Mouse (Mus musculus) liver, embryonic 13.5 days (tissue): ENCODE measurements around the gene Eid2. TPM values are rescaled to one million over a fixed set of nuclear protein-coding genes. Genes with fewer than 3 reads are reported as not detected.

Experiments used
- polyA plus RNA-seq: library from polyadenylated mRNA; unstranded; fragments of >200 nt; fragmentation: Nextera tagmentation; extraction: Ambion mirVana; gene quantifications from 2 replicates; pipeline ENCODE4 v1.2.1, GENCODE M21; 2015

Eid2 gene
- polyA plus RNA-seq, 1 experiment from 2014 or later = 0.40 TPM

Other genes with a start within 250 kb of the Eid2 start
- gene Psmc4, start 217.8 kb upstream of the Eid2 start, polyA plus RNA-seq = 191 and 201 TPM in 2 replicates
- 0.05 and 0.10 TPM in 2 replicates for gene Fcgbp, start 196.6 kb upstream of the Eid2 start, polyA plus RNA-seq
- not detected in 2 replicates for gene 9530053A07Rik, start 138.4 kb upstream of the Eid2 start, polyA plus RNA-seq
- gene Fbl, start 98.2 kb upstream of the Eid2 start, polyA plus RNA-seq = 112 and 133 TPM in 2 replicates
- gene Dyrk1b, start 88.4 kb upstream of the Eid2 start, polyA plus RNA-seq = 1.6 and 1.7 TPM in 2 replicates
- 2.5 and 2.6 TPM in 2 replicates for gene Eid2b, start 9.9 kb downstream of the Eid2 start, polyA plus RNA-seq
- not detected in 2 replicates for gene Selenov, start 23.3 kb downstream of the Eid2 start, polyA plus RNA-seq
- 0.06 and 0.07 TPM in 2 replicates for gene Dll3, start 34.4 kb downstream of the Eid2 start, polyA plus RNA-seq
- gene Timm50, start 44.2 kb downstream of the Eid2 start, polyA plus RNA-seq = 114 and 118 TPM in 2 replicates
- gene Supt5, start 70.9 kb downstream of the Eid2 start, polyA plus RNA-seq = 35.2 and 42.8 TPM in 2 replicates
- gene Rps16, start 82.8 kb downstream of the Eid2 start, polyA plus RNA-seq = 937 and 964 TPM in 2 replicates
- 4.9 and 5.0 TPM in 2 replicates for gene Plekhg2, start 104.7 kb downstream of the Eid2 start, polyA plus RNA-seq
- gene Zfp36, start 112.4 kb downstream of the Eid2 start, polyA plus RNA-seq = 4.7 and 6.3 TPM in 2 replicates
- 28.1 and 31.8 TPM in 2 replicates for gene Med29, start 124.8 kb downstream of the Eid2 start, polyA plus RNA-seq
- 30.7 and 33.4 TPM in 2 replicates for gene Paf1, start 125.1 kb downstream of the Eid2 start, polyA plus RNA-seq
- 32.1 and 32.9 TPM in 2 replicates for gene Gmfg, start 169.6 kb downstream of the Eid2 start, polyA plus RNA-seq
- 0.15 and 0.36 TPM in 2 replicates for gene Lrfn1, start 184.1 kb downstream of the Eid2 start, polyA plus RNA-seq
- not detected in 2 replicates for gene Ifnl2, start 242.6 kb downstream of the Eid2 start, polyA plus RNA-seq